Mouse (Mus musculus): ENCODE results near the gene Hsph1.

DNA sequence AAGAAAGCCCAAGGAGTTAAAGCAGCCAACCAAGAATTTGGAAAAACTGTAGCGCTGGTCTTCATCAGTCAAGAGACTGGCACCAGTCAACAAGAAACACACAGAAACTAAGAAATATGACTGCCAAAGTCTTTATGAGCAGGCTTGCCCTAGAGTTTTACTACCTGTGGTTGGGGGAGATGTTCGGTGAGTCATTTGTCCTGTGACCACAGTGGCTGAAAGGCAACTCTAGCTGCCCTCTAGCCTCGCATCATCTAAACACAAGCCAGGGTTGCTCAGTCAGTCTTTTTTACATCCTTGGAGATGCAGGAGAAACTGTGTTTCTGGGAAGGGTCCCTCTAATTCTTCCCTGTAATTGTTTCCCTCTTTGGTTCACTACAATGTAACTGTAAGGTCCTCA, 41.0 kb upstream of the Hsph1 start:
- TF ChIP-seq POLR2A (IDR thresholded peaks at IDR 0.05; ENCODE audit: insufficient read length, low read depth) (no peak), SRF (IDR thresholded peaks at IDR 0.05; ENCODE audit: control insufficient read depth, insufficient read length, low read depth) (no peak)
